Mouse (Mus musculus) heart, embryonic 16.5 days (tissue): ENCODE data around the gene Azin2. TPM values are rescaled to one million over a fixed set of nuclear protein-coding genes. Genes with fewer than 3 reads are reported as not detected.
A peak's percentile ranks its signal among the peaks of the same experiment; 100 is the strongest.

Experiments used
- ATAC-seq: fragments of 200-750 bp; cut with Nextera tagmentation; replicated peaks from 2 replicates; pipeline ENCODE4 v1.8.0; 2017; ENCODE audit warnings: moderate number of reproducible peaks; ENCODE audit not compliant: insufficient read depth, low FRiP score; ENCODE audit errors: extremely low read depth
- H3K27ac ChIP-seq: fragments of 300-500 bp; sonication (generic); 2 replicates; pipeline ENCODE4 v1.5.1; 2014; ENCODE audit warnings: mild to moderate bottlenecking, low read length, control low read depth, moderate library complexity
- H3K27me3 ChIP-seq: fragments of 300-500 bp; sonication (generic); 2 replicates; pipeline ENCODE4 v1.6.1; 2014; ENCODE audit warnings: low read length, mixed read lengths; ENCODE audit not compliant: control insufficient read depth, insufficient read depth
- H3K36me3 ChIP-seq: fragments of 300-500 bp; sonication (generic); 2 replicates; pipeline ENCODE4 v1.6.1; 2014; ENCODE audit not compliant: control insufficient read depth, insufficient read depth
- H3K4me1 ChIP-seq: fragments of 300-500 bp; sonication (generic); 2 replicates; pipeline ENCODE4 v1.6.1; 2014; ENCODE audit warnings: low read length, mixed read lengths; ENCODE audit not compliant: control insufficient read depth, insufficient read depth
- H3K4me2 ChIP-seq: fragments of 300-500 bp; sonication (generic); 2 replicates; pipeline ENCODE4 v1.6.1; 2014; ENCODE audit warnings: low read depth, mild to moderate bottlenecking, control low read depth, low read length
- H3K4me3 ChIP-seq: fragments of 300-500 bp; sonication (generic); 2 replicates; pipeline ENCODE4 v1.5.1; 2014; ENCODE audit warnings: mild to moderate bottlenecking, control low read depth, low read length
- H3K9ac ChIP-seq: fragments of 300-500 bp; sonication (generic); 2 replicates; pipeline ENCODE4 v1.6.1; 2014; ENCODE audit warnings: low read length, control low read depth
- H3K9me3 ChIP-seq: fragments of 300-500 bp; sonication (generic); replicated peaks from 2 replicates; pipeline ENCODE4 v1.6.1; 2016; ENCODE audit warnings: low read length; ENCODE audit not compliant: control insufficient read depth
- WGBS: fragments of 180-500 bp; shearing (Covaris S2); extraction: QIAGEN DNeasy Blood & Tissue Kit; methylation state at CpG from one replicate; pipeline ENCODE4 v1.1.7; 2014; 5-methylcytosine and 5-hydroxymethylcytosine counted together
- polyA plus RNA-seq: library from polyadenylated mRNA; unstranded; fragments of >200 nt; fragmentation: Nextera tagmentation; extraction: Ambion mirVana; gene quantifications from 2 replicates; pipeline ENCODE4 v1.2.1, GENCODE M21; 2015

Azin2 gene
- polyA plus RNA-seq, 1 experiment from 2014 or later = 7.6 TPM

- WGBS = 28% methylated on average over 11 of the region's 11 CpGs
- peak; percentile 28; the same call in 1 of the 2 replicates for ATAC-seq
- Histone ChIP-seq H3K36me3 (no peaks in the 10 kb centered on the region), H3K27me3 (no peaks in the 10 kb centered on the region; the same call in 1 of the 2 replicates), H3K4me1 (peaks cover 11% of the 10 kb centered on the region), H3K27ac (peak overlapping the region; percentile 43; the same call in 1 of the 2 replicates), H3K9me3 (no peaks in the 10 kb centered on the region), H3K9ac (no peak overlapping the region), H3K4me2 (no peak overlapping the region), H3K4me3 (no peak overlapping the region)
These were observed 4.9 kb downstream of the Azin2 start for GRCm38 (mm10) chr4:128957155-128957911.

- Histone ChIP-seq H3K4me3 (no peak overlapping the region), H3K36me3 (no peaks in the 10 kb centered on the region), H3K4me2 (no peak overlapping the region), H3K27me3 (0 out of 2 replicates have a peak, but pooled peaks cover 2% of the 10 kb centered on the region), H3K4me1 (peaks cover 8% of the 10 kb centered on the region), H3K27ac (no peak overlapping the region), H3K9me3 (no peaks in the 10 kb centered on the region), H3K9ac (no peak overlapping the region)
- ATAC-seq = no peak
- WGBS = 78% methylated on average over 5 of the region's 5 CpGs
These were observed 8.4 kb downstream of the Azin2 start for GRCm38 (mm10) chr4:128953851-128954250.

- Histone ChIP-seq H3K4me2 (no peak overlapping the region), H3K9ac (no peak overlapping the region), H3K4me3 (no peak overlapping the region), H3K36me3 (no peaks in the 10 kb centered on the region), H3K27me3 (0 out of 2 replicates have a peak, but pooled peaks cover 2% of the 10 kb centered on the region), H3K4me1 (0 out of 2 replicates have a peak, but pooled peaks cover 4% of the 10 kb centered on the region), H3K27ac (no peak overlapping the region), H3K9me3 (no peaks in the 10 kb centered on the region)
- ATAC-seq = no peak
- WGBS = 65% methylated on average over 5 of the region's 5 CpGs
These were observed 11.8 kb downstream of the Azin2 start for GRCm38 (mm10) chr4:128950461-128950860.

DNA sequence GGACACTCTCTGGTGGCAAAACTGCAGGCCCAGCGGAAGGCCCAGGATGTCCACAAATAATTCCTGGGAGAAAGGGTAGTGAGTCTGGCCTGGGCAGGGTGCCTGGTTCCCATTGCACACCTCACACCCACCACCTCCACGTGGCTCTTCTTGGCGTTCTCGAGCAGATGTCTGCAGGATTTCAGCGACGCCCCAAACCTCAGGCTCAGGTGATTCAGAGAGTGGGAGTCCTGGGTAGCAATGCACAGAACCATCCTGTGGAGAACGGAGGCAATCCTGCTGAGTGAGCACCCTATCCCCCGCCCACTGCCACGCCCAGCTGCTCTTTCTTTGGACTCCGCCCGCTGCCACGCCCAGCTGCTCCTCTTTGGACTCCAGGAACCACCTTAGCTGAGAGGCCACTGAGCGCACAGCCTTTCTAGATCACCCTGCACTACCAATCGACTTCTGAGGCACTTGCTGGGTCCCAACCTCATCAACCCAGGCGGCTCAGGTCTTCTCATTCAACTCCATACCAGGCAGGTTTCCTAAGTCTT, 12.7 kb downstream of the Azin2 start:
- Histone ChIP-seq H3K4me3 (no peak overlapping the region), H3K9ac (no peak overlapping the region), H3K36me3 (no peaks in the 10 kb centered on the region), H3K4me2 (no peak overlapping the region), H3K4me1 (0 out of 2 replicates have a peak, but pooled peaks cover 4% of the 10 kb centered on the region), H3K9me3 (no peaks in the 10 kb centered on the region), H3K27ac (no peak overlapping the region), H3K27me3 (0 out of 2 replicates have a peak, but pooled peaks cover 2% of the 10 kb centered on the region)
- WGBS = 38% methylated on average over 15 of the region's 15 CpGs
- no peak for ATAC-seq

GRCm38 (mm10) chr4:128948137-128948674, 14.0 kb downstream of the Azin2 start:
- 30% methylated on average over 6 of the region's 6 CpGs for WGBS
- 0 out of 2 replicates have a peak, but pooled peaks cover 4% of the 10 kb centered on the region for H3K4me1 ChIP-seq
- ATAC-seq = no peak

GRCm38 (mm10) chr4:128947326-128947933, 14.8 kb downstream of the Azin2 start:
- H3K4me2 ChIP-seq = peak overlapping the region; percentile 44
- no peaks in the 10 kb centered on the region; the same call in 1 of the 2 replicates for H3K36me3 ChIP-seq
- no peaks in the 10 kb centered on the region for H3K9me3 ChIP-seq
- no peak overlapping the region for H3K4me3 ChIP-seq
- no peak overlapping the region for H3K27ac ChIP-seq
- WGBS = 15% methylated on average over 18 of the region's 18 CpGs
- no peak for ATAC-seq
- H3K27me3 ChIP-seq = 0 out of 2 replicates have a peak, but pooled peaks cover 2% of the 10 kb centered on the region
- peak overlapping the region; percentile 9; the same call in 1 of the 2 replicates for H3K9ac ChIP-seq
- 0 out of 2 replicates have a peak, but pooled peaks cover 4% of the 10 kb centered on the region for H3K4me1 ChIP-seq

More at GRCm38 (mm10) chr4:128948137-128948674, 14.0 kb downstream of the Azin2 start:
- Histone ChIP-seq H3K27me3 (0 out of 2 replicates have a peak, but pooled peaks cover 2% of the 10 kb centered on the region), H3K4me3 (no peak overlapping the region), H3K9me3 (no peaks in the 10 kb centered on the region), H3K36me3 (no peaks in the 10 kb centered on the region), H3K4me2 (no peak overlapping the region), H3K27ac (no peak overlapping the region), H3K9ac (no peak overlapping the region)

- no peak for ATAC-seq
These were observed 15.5 kb downstream of the Azin2 start for GRCm38 (mm10) chr4:128946736-128947135.

DNA sequence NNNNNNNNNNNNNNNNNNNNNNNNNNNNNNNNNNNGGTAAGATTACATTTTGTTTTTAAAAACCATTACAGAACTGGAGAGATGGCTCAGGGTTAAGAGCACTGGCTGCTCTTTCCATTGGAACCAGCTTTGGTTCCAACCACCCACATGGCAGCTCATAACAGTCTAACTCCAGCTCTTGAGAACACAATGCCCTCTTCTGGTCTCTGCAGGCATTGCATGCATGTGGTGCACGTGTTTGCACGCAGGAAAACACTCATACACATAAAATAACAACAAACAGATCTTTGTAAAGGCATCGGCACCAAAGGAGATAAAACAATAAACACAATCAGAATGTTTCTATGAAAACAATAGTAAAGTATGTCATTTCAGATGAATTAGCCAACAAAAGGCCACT, 19.9 kb downstream of the Azin2 start:
- no peak for ATAC-seq
- Histone ChIP-seq H3K27ac (no peak overlapping the region), H3K27me3 (no peaks in the 10 kb centered on the region), H3K9me3 (no peaks in the 10 kb centered on the region), H3K9ac (no peak overlapping the region), H3K4me3 (no peak overlapping the region), H3K36me3 (no peaks in the 10 kb centered on the region; the same call in 1 of the 2 replicates), H3K4me2 (no peak overlapping the region), H3K4me1 (0 out of 2 replicates have a peak, but pooled peaks cover 1% of the 10 kb centered on the region)
- WGBS = 53% methylated on average over 3 of the region's 3 CpGs

More at GRCm38 (mm10) chr4:128946736-128947135, 15.5 kb downstream of the Azin2 start:
- Histone ChIP-seq H3K4me3 (no peak overlapping the region), H3K27ac (no peak overlapping the region), H3K27me3 (0 out of 2 replicates have a peak, but pooled peaks cover 2% of the 10 kb centered on the region), H3K4me1 (0 out of 2 replicates have a peak, but pooled peaks cover 4% of the 10 kb centered on the region), H3K4me2 (no peak overlapping the region), H3K9me3 (no peaks in the 10 kb centered on the region), H3K9ac (no peak overlapping the region), H3K36me3 (no peaks in the 10 kb centered on the region; the same call in 1 of the 2 replicates)
- WGBS = 81% methylated on average over 9 of the region's 9 CpGs
